Mouse (Mus musculus) cerebellum, adult 2 months (tissue): ENCODE measurements around the gene Batf. TPM values are rescaled to one million over a fixed set of nuclear protein-coding genes. Genes with fewer than 3 reads are reported as not detected.

Source experiments
- DNase-seq, 2 experiments: peaks; one replicate each; pipeline ENCODE4 v3.0.0; 2021
- H3K27ac ChIP-seq: fragments of 200-500 bp; 2 replicates; pipeline ENCODE4 v1.5.1; 2012; ENCODE audit warnings: low read length, control low read depth, inconsistent platforms; ENCODE audit not compliant: insufficient read depth
- H3K27me3 ChIP-seq: fragments of 200-500 bp; 2 replicates; pipeline ENCODE4 v1.6.1; 2012; ENCODE audit warnings: inconsistent platforms, mild to moderate bottlenecking, low read length, moderate library complexity; ENCODE audit not compliant: control insufficient read depth, insufficient read depth
- H3K4me1 ChIP-seq: fragments of 200-500 bp; 2 replicates; pipeline ENCODE4 v1.6.1; 2011; ENCODE audit warnings: low read length; ENCODE audit not compliant: control insufficient read depth, insufficient read depth
- H3K4me3 ChIP-seq: fragments of 200-500 bp; replicated peaks from 2 replicates; pipeline ENCODE3; 2011; ENCODE audit warnings: mild to moderate bottlenecking, low read depth, low read length, control low read depth; ENCODE audit not compliant: insufficient read depth
- CTCF ChIP-seq: fragments of 200-500 bp; IDR thresholded peaks from 2 replicates; pipeline ENCODE4 v1.5.1; 2011; ENCODE audit warnings: low read depth, mild to moderate bottlenecking, control low read depth, low read length, moderate library complexity, borderline replicate concordance; ENCODE audit not compliant: insufficient read depth
- POLR2A ChIP-seq: fragments of 200-500 bp; IDR thresholded peaks from 2 replicates; pipeline ENCODE4 v1.6.1; 2011; ENCODE audit warnings: low read length, control low read depth, borderline replicate concordance; ENCODE audit not compliant: insufficient read depth
- WGBS: fragments of 180-500 bp; shearing (Covaris S2); methylation state at CpG from one replicate; pipeline ENCODE4 v1.1.7; 2018; 5-methylcytosine and 5-hydroxymethylcytosine counted together
- polyA plus RNA-seq: library from polyadenylated mRNA; depleted of rRNA; stranded (reverse); fragments of >200 nt; gene quantifications from 2 replicates; pipeline ENCODE4 v1.2.3, GENCODE M21; 2012

Batf gene
- polyA plus RNA-seq, 1 experiment = 0.38 TPM

GRCm38 (mm10) chr12:85668696-85669095, 17.8 kb upstream of the Batf start:
- no peaks in the 10 kb centered on the region for H3K4me1 ChIP-seq
- WGBS = 35% methylated on average over 3 of the region's 3 CpGs
- no peak for DNase-seq
- no peak for TF ChIP-seq POLR2A
- no peak for TF ChIP-seq CTCF
- no peaks in the 10 kb centered on the region for H3K27me3 ChIP-seq
- no peak overlapping the region for H3K27ac ChIP-seq
- H3K4me3 ChIP-seq = no peak overlapping the region

DNA sequence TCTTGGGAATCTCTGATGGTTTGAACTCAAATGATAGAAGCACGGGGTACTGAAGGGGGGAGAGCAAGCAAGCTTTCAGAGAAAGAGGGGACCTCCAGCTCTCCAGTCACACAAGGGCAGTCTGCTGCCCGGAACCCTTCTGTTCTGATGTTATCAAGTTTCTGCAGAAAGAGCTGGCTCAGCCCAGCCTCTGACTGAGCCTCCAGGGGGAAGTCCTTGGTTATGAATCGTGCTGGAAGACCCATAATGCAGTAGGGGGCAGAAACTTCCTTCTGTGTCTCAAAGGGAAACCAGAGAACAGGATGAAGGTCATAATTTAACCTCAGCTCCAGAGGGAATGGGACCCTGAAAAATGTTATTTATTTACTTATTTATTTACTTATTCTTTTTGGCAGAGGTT, 16.4 kb upstream of the Batf start:
- H3K27ac ChIP-seq = no peak overlapping the region
- no peaks in the 10 kb centered on the region for H3K4me1 ChIP-seq
- H3K27me3 ChIP-seq = no peaks in the 10 kb centered on the region
- no peak for DNase-seq
- H3K4me3 ChIP-seq = no peak overlapping the region
- TF ChIP-seq POLR2A (no peak), CTCF (no peak)
- WGBS = 78% methylated on average over 3 of the region's 3 CpGs

GRCm38 (mm10) chr12:85673914-85674313, 12.6 kb upstream of the Batf start:
- Histone ChIP-seq H3K4me3 (no peak overlapping the region), H3K27me3 (no peaks in the 10 kb centered on the region), H3K4me1 (no peaks in the 10 kb centered on the region), H3K27ac (no peak overlapping the region)
- TF ChIP-seq CTCF = no peak
- no peak for TF ChIP-seq POLR2A
- DNase-seq = no peak
- WGBS = 93% methylated on average over 8 of the region's 8 CpGs

- Histone ChIP-seq H3K4me1 (no peaks in the 10 kb centered on the region), H3K27me3 (no peaks in the 10 kb centered on the region), H3K4me3 (no peak overlapping the region), H3K27ac (no peak overlapping the region)
- WGBS = 87% methylated on average over 5 of the region's 5 CpGs
- TF ChIP-seq POLR2A (no peak), CTCF (no peak)
- DNase-seq = no peak
Measured at GRCm38 (mm10) chr12:85679117-85679516, 7.4 kb upstream of the Batf start.

DNA sequence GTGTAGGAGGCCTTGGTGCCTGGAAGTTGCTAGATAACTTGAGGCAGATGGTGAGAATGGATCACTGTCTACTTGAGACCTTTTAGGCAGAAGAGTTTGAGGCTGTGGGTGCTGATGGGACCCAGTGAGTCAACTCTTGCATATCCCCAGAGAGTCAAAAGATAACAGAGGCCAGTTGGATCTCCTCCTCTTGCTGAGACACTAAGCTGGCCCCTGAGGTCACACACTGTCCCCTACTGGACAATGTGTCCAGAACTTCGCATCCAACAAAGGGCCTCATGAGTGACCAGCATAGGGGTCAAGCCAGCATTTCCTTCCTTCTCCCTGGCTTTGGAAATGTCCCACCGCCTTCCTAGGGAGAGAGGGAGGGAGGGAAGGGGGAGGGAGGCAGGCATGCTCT, 6.7 kb upstream of the Batf start:
- Histone ChIP-seq H3K27ac (no peak overlapping the region), H3K4me1 (no peaks in the 10 kb centered on the region), H3K27me3 (no peaks in the 10 kb centered on the region), H3K4me3 (no peak overlapping the region)
- TF ChIP-seq POLR2A (no peak), CTCF (no peak)
- 71% methylated on average over 2 of the region's 2 CpGs for whole genome bisulfite sequencing
- DNase-seq = no peak

- Histone ChIP-seq H3K4me3 (no peak overlapping the region), H3K27me3 (no peaks in the 10 kb centered on the region), H3K27ac (no peak overlapping the region), H3K4me1 (no peaks in the 10 kb centered on the region)
- TF ChIP-seq CTCF (no peak), POLR2A (no peak)
- 51% methylated on average over 2 of the region's 2 CpGs for WGBS
- no peak for DNase-seq
Measured at GRCm38 (mm10) chr12:85682328-85682727, 4.1 kb upstream of the Batf start.

DNA sequence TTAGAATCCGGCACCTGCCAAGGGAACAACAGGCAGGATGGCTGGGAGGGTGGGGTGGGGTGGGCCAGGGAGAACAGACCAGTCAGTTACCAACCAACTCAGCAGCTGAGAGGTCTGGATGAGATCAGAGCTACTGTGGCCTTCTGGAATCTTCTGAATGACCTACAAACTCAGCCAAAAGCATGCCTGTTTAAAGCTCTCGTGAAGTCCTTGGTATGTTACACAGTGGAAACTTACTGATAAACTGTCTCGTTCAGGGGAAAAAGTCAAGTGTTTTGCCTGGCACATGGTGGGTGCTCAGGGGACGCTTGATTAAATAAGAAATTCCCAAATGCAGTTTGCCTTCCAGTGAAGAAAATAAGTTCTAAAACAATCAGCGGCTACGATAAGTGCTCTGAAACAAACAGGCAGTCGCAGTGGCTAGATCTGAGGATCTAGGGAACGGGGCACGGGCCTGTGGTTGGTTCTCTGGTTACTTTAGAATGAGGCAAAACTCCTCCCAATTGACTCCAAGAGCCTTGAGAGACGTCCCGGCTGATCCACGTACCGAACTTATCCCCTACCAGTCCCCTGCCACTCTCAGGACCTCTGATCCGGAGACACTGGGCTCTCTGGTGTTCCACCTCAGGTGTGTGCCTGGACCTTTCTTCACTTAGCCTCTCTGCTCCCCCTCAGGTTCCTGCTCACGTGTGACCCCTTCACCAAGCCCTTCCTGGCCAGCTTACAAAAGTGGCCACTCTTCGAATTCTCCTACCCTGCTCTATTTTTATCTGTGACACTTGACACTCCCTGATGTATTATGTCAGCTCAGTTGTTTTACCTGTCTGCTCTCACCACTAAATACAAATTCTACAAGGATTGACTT, 1.8 kb upstream of the Batf start:
- Histone ChIP-seq H3K27me3 (no peaks in the 10 kb centered on the region), H3K4me3 (no peak overlapping the region), H3K27ac (no peak overlapping the region), H3K4me1 (no peaks in the 10 kb centered on the region)
- DNase-seq = no peak
- TF ChIP-seq CTCF = no peak
- no peak for TF ChIP-seq POLR2A
- 85% methylated on average over 16 of the region's 16 CpGs for WGBS

DNA sequence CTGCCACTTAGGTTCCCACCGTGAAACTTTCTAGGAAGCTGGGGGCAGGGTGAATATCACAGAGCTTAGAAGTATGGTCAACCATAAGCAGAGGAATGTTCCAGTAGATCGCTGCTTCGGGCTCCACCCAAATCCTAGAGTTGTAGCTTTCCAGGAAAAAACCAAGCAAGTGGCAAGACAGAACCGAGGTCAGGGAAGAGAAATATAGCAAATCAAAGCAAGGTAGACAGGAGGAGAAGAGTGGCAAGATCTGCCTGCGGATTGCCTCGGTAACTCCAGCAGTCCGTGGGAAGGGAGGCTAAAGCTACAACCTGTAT, 706 bp downstream of the Batf start:
- Histone ChIP-seq H3K27me3 (no peaks in the 10 kb centered on the region), H3K4me1 (no peaks in the 10 kb centered on the region), H3K4me3 (no peak overlapping the region), H3K27ac (no peak overlapping the region)
- TF ChIP-seq POLR2A (no peak), CTCF (no peak)
- DNase-seq = no peak
- 83% methylated on average over 7 of the region's 7 CpGs for WGBS
